Mouse (Mus musculus) testis, postnatal 14 days (tissue): ENCODE data around the gene Pttg1ip.

Experiments
- DNase-seq: peaks from one replicate; pipeline ENCODE4 v3.0.0; 2021; ENCODE audit warnings: low spot score

Gene Pttg1ip

DNA sequence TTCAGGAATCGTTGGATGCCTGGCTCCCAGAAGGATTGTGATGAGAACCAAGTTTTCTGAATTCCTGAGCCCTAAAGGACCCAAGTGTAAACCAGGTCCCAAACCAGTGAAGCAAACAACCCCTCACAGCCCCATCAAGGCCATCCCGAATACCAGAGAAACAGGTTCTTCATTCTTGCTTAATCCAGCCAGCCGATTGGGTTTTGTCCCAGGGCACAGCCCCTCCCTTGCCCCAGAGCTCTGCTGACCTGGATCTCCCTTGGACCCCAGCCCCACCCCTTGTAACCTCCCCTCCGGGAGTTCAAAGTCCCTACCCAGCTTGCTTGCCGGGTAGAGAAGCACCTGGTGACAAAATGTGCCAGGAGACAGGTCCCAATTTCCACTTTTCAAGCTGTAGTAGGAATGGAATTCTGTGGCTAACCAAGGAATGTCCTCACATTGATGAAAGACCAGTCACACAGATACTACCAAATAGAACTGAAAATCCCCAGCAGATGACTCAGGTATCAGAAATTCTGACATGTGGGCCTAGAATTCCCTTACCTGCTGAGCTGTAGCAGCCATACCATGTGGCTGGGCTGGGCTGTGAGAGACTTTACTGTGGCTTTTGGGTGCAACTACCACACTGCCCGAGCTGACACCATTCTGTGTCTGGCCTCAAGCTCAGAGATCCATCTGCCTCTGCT lies 11.4 kb upstream of the Pttg1ip start:
- DNase-seq = no peak

DNA sequence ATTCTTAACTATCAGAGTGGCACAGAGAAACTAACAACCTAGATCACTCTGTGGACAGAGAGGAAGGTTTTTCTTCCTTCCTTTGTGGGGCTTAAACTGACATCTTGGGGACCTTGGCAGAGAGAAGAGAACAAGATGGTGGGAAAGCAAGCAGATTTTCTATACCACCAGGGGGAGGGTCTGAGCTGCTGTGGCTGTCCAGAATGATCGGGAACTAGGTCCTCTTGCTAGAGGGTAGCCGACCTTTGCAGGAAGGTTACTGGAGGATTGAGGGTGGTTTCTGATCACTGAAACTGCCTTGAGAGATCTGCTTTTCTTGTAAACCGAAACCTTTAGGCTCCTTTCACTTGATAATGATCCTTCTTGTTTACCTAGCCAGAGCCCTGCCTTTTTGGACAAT lies 9.3 kb upstream of the Pttg1ip start:
- no peak for DNase-seq

- DNase-seq = no peak
These were observed 8.4 kb upstream of the Pttg1ip start for GRCm38 (mm10) chr10:77573162-77573561.

DNA sequence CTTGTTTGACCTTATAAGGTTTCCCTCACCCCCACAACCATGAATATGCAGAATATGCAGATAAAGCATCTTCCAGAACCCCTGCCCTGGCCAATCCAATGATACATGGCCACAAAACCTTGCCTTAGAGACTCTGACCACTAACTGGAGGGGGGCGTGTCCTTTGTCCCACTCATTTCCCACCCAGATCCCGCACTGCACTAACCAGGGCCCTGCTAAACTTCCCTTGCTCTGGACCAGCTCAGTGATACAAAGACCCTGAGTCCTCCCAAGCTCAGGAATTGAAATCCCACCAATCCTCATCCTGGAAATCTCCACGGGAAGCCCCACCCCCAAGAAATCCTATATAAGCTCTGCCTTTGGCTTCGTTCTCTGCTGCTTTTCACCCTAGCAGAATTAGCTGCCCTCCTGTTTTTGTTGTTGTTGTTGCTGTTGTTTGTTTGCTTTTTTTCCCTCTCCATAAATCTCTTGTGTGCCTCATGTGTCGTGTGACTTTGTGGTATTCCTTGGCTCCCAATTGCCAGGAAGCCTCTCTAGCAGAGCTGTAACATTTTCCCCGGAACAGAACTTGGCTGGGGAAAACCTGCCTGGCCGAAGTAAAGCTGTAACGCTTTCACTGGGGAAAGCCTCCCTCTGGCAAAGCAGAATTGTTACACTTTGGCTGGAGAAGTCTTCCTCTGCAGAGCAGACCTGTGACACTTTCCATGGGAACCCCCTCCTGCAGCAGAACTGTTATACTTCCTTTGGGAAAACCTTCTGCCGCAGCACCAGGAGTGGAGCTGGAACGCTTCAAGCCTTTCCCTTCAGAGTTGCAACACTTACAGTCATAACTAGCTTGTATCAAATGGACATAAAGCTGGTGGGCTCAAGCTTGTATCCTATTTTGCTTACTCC lies 1.2 kb upstream of the Pttg1ip start:
- DNase-seq = peak; percentile 62

DNA sequence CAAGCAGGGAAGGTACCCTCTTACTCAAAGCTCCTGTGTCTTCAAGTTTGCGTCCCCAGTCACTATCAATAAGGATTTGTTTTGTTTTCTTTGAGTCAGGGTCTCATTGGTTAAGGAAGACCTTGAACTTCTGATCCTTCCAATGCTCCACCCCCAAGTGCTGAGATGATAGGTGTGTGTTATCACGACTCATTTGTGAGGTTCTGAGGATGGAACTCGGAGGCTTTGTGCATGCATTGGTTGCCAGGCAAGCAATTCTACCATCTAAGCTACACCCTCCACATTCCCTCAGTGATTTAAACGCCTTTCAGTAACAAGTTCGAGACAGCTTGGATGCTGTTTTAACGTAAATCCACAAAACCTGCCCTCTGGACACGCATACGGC lies 505 bp upstream of the Pttg1ip start:
- DNase-seq = no peak

GRCm38 (mm10) chr10:77582285-77582618 lies 732 bp downstream of the Pttg1ip start:
- no peak for DNase-seq

GRCm38 (mm10) chr10:77583795-77584422 lies 2.4 kb downstream of the Pttg1ip start:
- DNase-seq = peak; percentile 39

- DNase-seq = no peak
These were observed 5.1 kb downstream of the Pttg1ip start for GRCm38 (mm10) chr10:77586637-77587036.

DNA sequence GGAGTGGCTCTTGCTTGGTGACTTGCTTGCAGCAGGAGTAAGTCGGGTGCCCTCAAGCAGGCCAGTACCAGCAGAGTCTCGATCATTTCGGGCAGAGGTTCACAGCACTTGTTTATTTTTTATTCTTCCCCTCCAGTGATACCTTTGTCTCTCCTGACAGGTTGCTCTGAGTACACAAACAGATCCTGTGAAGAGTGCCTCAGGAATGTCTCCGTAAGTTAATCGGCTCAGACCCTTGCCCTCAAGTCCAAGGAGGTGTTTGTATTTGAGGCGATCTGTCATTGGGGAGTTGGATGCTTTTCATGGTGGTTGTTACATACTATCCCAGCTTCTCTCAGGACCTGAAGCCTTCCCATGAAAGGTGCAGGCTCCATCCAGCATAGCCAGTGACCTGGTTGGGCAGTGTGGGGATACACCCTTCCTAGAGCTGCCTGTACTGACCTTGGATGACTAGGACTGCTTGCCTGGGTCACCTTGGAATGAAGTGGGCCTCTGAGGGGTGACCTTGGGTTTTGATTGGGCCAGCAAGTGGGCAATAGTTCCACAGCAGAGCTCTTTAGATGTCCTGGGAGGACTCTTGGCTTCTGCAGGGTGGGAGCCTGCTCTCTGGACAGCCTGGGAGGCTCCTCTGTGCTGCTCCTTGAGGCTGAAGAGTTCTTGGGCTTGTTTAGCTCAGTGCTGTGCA lies 5.7 kb downstream of the Pttg1ip start:
- no peak for DNase-seq

GRCm38 (mm10) chr10:77588036-77588435 lies 6.5 kb downstream of the Pttg1ip start:
- no peak for DNase-seq

GRCm38 (mm10) chr10:77589117-77589516 lies 7.6 kb downstream of the Pttg1ip start:
- no peak for DNase-seq

- DNase-seq = no peak
These were observed 8.2 kb downstream of the Pttg1ip start for GRCm38 (mm10) chr10:77589749-77590148.

GRCm38 (mm10) chr10:77590812-77591211 lies 9.3 kb downstream of the Pttg1ip start:
- no peak for DNase-seq

DNA sequence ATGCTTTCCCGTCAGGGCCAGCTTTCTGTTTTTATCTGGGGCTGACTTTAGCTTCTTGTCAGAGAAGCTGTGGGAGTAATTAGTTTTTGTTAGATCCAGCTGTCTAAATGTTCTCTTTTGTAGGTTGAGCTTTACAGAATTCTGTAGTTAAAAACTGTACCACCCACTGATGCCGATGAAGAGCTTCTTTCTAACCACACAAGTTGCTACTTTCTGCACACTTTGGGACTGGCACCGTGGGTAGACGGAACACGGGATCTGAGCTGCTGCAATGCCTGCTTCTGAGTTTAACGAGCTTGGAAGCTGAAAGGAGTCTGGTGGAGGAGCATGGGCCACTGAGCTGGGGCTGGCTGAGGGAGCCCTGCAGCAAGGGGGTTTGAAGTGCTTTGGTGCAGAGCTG lies 10.0 kb downstream of the Pttg1ip start:
- DNase-seq = no peak

GRCm38 (mm10) chr10:77596060-77596459 lies 14.5 kb downstream of the Pttg1ip start:
- DNase-seq = no peak

- no peak for DNase-seq
These were observed 21.5 kb downstream of the Pttg1ip start for GRCm38 (mm10) chr10:77603021-77603420.

GRCm38 (mm10) chr10:77604111-77604510 lies 22.6 kb downstream of the Pttg1ip start:
- no peak for DNase-seq

GRCm38 (mm10) chr10:77604958-77605357 lies 23.4 kb downstream of the Pttg1ip start:
- DNase-seq = no peak

DNA sequence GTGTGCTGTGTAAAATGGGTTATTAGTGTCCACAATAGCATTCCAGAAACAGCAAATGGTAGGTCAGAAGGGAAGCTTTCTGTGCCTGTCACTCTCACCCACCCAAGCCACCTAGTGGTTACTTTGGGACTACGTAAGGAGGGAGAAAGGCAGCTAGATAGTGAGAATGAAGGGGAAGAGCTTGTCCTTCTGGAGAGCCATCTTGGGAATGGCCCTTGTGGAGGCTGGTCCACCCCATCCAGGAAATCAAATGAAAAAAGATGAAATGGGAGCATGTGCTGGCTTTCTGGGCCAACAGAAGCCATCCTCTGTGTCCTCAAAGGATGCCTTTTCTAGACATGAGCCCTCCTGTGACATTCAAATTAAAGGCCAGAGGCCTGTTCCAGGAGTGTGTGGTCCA lies 23.8 kb downstream of the Pttg1ip start:
- no peak for DNase-seq

DNA sequence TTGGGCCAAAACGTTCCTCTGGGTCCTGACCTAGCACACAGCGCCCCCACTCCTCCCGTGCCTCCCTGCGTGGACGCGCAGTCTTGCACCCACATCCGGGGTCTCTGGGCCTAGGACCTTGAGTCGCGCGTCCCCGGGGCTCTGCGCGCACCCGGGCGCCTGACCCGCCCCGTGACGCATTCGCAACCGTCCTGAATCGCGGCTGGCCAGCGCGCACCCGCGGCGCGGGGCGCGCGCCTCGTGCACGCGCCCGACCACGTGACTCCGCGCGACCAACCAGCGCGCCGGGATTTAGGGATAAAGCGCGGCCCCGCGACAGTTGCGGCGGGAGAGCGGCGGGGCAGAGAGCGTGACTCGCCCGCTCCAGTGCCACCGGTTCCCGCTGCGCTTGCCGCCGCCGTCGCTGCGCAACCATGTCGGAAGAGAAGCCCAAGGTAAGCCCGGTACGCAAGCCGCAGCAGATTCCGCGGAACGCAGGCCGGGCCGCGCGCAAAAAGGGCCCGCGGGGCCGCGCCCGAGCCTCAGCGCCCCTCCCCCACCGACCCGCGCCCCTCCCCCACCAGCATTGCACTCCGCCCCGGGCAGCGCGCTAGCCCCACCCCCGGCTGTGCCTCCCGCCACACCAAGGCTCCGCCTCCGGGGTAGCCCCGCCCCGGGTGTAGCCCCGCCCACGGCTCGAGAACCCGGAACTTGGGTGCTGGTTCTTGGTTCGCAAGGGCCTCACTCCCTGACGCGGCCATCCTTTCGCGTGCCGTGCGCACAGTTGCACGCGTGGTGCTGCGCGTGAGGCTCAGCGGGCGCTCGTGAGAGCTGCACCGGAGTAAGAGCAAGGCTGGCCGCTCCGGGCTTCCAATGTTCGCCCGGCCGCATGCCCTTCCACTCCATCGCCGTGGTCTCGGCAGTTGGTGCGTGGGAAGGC lies 24.6 kb downstream of the Pttg1ip start, which contains the start of the genes Sumo3 and Gm49325:
Gene Sumo3, plus strand, starts transcription at position 190 of the 919 bp plus-strand sequence.
Gene Gm49325, plus strand, starts transcription at position 290 of the 919 bp plus-strand sequence.
- DNase-seq = peak; percentile 97

GRCm38 (mm10) chr10:77606855-77607254 lies 25.3 kb downstream of the Pttg1ip start:
- peak; percentile 59 for DNase-seq
